Mouse (Mus musculus) layer of hippocampus, adult 9-10 months (tissue): ENCODE results near the gene Gm49673.
A peak's percentile ranks its signal among the peaks of the same experiment; 100 is the strongest.
"Not testable (repeated sequence)": the region's sequence is repeated elsewhere in the genome, so short reads cannot be mapped to it uniquely, and the experiment has no call there.

Experiments used
- DNase-seq: peaks from one replicate; pipeline ENCODE4 v3.0.0; 2022; ENCODE audit warnings: low spot score

Gene Gm49673

DNA sequence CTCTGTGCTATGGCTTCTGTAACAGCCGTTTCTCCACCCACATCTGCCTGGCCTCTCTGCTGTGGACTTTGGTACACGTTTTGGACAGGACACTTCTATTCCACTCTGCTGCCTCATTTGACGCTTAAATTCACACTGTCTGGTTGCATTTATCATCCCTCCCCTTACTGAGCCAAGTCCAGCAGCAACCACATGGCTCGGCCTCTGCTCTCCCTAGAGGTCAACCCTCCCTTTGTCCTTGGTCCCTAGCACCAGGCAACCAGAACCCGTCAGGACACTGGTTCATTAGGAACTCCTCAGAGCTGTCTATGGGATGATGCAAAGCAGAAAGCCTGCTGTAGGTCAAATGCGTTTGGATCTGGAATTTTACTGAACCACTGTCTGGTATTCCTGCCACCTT, 16.7 kb downstream of the Gm49673 start:
- DNase-seq = not testable (repeated sequence)

DNA sequence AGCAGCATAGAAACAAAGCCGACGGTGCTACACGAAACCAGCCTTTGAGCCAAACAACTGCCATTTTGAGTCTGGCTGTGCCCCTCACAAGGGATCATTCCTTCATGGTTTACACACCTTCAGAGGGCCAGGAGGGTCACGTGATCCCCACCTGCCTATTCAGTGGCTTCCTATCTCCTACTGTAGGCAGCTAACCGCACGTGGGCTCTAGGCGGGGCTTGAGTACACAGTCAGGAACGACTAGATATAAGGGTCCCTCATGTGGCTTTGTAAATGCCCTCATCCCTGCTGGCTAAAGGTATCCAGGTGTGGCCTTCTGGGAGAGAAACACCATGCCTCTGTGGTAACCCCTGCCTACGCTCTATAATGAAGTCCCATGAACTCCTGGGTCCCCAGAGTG, 18.0 kb downstream of the Gm49673 start:
- DNase-seq = not testable (repeated sequence)

DNA sequence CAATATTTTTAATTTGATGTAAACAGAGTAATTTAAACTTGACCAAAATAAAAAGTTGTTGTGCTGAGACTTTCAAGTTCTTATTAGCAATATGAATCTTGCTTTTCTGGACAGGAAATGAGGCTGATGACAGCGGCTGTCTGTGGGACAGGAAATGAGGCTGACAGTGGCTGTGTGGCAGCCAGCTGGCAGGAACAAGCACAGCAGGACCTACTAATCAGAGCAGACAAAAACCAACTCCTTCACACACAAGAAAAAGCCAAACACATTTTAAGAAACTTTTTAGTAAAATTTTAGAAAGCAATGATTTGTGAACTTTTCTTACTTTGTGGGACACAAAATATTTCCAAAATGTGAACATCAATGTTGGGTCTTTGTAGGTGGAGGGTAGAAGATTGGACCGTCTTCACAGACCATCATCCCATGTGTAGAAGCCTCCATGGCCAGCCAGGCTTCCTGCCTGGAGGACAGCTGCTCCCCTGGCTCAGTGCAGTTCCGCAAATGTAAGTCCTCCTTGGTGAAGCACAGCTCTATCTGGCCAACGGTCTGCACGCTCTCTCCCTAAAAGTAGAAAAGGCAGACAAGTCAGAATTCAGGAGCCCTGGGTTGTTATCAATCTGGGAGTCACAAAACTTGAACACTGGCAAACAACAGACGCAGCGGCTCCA, 19.1 kb downstream of the Gm49673 start:
- DNase-seq = not testable (repeated sequence)

DNA sequence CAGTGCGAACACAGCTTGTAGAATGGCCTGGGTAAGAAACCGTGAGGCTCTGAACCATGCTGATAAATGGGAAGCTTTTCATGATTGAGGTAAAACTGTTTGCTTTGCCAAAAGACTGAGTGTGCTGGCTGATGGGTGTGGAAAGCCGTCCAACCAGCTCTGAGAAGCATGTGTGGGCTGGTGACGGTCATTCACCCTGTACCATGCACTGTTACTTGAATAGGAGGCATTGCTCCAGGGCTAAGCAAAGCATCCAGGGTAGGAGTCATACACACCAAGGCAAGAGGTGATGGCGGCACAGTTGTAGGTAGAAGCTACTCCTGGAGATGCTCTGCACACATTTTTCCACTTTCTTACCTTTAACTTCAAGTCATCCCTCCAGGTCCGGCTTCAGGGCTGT, 23.0 kb downstream of the Gm49673 start:
- not testable (repeated sequence) for DNase-seq

DNA sequence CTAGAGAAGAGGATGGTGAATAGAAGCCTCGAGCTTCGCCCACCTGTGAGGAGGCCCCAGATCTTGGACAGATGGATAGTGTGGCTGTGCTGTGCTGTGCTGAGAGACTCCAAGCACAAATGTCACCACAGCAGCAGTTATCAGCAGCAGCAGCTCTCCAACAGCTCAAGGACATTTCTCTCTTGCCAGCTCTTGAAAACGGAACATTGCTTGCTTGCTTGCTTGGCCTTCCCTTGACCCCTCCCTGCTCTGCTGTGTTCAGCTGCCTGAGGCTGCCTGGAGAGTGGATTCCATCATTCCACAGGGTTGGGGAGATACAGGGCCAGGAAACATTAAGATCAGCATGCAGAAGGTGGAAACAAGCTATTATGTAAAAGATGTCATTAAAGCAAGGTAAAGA, 24.6 kb downstream of the Gm49673 start:
- DNase-seq = not testable (repeated sequence)

DNA sequence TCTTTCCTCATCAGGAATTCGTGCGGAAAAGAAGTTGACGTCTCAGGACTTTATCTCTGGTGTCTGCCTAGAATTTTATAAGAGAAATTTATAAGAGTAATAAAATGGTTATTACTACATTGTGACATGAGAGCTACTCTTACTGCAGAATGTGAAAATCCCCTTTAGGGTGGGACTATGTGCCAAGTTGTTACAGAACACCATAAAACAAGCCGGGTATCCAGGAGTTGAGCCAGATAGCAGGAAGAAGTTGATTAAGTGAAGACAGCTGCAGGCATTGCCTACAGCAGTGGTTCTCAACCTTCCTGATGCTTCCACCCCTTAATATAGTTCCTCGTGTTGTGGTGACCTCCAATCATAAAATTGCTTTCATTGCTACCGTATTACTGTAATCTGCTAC, 30.7 kb downstream of the Gm49673 start:
- not testable (repeated sequence) for DNase-seq

DNA sequence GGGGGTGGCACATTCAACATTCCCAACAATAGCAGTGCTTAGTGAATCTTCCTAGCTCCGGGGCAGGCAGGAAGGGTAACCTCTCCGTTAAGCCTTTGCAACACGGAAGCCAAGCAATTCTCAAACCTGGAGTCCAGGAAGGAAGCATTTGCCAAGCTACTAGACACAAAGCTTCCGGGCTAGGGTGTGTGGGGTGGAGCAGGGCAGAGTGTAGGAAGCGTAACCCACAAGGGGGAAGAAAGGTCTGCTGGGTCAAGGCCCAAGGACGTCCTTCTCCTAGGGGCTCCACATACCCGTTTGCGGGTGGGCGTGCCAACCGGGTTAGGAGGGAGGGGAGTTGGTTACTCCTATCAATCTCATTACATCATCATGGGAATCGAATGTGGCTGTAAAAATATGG, 31.2 kb downstream of the Gm49673 start:
- DNase-seq = not testable (repeated sequence)

DNA sequence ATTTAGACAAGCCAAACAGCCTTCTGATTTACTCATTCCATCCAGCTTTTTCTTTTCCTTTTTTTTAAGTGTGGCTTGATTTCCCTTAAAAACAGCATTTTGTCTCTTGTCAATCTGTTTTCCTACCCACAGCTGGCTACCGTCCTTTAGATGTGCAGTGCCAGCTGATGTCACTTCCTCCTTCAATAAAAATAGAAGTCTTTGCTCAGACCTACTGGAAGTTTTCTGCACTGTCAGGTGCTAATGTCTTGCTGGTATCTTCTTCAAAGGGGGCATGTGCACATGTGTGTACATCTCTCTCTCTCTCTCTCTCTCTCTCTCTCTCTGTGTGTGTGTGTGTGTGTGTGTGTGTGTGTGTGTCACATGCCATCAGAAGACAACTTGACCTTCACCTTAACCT, 35.4 kb downstream of the Gm49673 start:
- not testable (repeated sequence) for DNase-seq

DNA sequence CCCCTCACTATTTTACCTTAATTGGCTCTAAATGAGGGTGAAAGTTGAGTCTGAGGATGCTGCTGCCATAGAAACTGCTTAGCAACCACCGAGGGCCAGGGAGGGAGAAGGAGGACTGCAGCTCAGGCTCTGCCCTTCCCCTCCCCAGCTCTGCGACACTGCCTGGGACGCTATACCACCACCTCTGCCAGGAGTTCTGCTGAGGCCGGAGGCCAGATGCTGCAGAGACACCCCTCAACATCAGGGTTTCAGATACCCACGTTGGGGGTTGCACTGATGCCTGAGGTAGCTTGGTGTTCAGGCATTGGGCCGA, 46.3 kb downstream of the Gm49673 start:
- not testable (repeated sequence) for DNase-seq

DNA sequence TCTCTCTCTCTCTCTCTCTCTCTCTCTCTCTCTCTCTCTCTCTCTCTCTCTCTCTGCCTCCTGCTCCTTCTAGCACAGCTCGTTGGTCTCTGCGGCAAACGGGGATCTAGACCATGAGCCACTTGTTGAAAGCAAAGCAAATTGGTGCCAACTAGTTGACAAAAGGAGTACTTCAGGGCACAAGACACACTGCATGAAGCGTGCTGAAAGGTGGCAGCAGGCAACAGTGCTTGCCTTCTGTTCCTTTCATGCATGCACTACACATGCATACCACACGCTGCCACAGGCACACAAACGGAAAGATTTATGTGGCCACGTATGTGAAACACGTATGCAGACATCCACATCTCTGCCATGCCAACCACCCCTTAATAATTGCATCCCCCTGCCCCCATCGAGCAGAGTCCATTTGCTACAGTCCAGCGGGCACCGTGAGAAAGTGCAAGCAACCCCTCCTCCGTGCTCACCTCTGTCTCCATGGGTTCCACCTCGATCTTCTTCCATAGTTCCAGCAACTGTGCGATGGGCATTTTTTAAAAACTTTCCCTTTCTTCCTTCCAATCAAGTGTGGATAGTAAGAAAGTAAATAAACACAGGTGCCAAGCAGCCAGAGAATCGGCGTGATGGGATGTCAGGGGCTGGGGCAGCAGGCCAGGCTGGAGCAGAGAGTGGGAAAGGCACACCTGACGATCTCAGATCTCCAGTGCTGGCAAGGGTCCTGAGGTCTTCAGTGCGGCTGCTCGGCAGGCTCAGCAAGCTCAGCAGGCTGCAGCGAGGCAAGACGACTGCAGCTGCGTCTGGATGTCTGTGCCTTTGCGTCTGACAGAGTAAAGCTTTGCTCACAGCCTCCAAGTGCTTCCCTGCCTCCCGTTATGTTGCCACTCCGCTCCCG, 46.9 kb downstream of the Gm49673 start:
- not testable (repeated sequence) for DNase-seq

DNA sequence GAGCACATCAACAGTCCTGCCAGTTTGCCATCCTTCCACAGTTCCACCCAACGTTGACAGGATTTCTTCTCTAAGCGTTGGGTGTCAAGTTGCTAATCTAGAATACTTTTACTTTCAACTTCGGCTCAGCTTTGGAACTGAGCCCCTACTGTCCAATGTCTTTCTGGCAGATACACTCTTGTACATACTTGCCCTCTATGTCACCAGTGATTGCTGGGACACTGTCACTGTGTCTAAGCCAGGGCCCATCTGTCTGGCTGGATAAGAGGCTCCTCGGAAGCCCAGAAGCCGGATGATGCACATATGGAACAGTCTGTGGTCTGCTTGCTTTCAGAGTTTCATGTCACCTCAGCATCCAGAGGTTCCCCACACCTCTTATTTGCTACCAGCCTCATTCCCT, 51.4 kb downstream of the Gm49673 start:
- DNase-seq = not testable (repeated sequence)

DNA sequence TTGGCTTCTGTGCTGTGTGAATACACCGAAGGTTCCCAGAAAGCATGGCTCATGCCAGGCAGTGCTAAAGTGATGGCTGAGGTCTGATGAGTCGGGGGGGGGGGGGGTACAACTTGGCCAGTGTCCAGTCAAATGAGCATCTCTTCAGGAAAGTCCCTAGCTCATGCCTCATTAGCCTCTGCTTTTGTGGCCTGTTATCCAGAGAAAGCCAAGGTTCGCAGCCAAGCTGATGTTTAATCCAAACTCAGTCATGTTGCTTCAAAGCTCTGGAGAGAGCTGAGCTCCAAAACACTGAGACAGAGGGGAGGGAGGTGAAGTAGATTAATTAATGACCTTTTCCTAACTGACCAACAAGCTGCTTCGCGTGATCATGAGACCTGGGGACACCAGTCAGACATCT, 51.9 kb downstream of the Gm49673 start:
- DNase-seq = not testable (repeated sequence)

DNA sequence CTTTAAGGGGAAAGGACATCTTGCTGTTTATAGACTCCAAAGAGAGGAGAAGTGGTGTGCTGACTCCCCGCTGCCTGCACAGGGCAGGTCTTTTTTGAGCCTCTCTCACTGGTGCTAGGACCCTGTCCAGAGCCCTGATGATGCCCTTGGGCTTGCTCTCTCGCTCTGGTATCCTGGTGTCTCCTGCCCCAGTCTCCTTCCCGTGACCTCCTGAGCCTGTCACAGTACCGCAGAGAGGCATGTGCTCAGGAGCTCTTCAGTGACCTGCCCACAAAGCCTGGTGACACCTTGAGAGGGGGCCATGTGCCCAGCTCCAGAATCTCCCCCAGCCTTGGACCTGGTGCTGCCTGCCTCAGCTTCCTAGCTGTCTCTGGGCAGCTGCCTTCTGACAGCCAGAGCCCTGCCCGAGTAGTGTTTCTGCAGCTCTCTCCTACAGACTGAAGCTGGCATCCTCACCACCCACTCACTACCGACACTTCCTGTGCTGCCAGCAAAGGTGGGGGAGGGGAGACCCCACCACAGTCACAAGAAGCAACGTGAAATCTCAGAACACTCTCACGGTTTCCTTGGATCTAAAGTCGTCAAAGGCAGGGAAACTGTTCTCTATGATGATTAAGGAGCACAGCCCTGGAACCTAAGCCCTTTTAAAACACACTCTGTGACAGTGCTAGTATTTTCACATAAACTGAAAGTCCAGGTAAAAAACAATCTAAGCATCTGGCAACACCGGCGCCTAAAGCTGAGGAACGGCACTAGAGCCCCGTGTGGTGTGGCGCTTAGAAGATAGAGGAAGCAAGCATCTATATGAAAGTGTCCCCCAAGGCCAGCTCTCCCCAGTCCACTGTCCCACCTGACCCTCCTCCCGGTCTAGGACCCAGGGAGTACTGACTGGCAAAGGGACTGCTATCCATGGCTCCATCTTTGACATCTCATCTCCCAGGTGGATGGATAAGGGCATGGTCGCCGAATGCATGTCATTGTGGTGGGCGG, 54.8 kb downstream of the Gm49673 start:
- DNase-seq = not testable (repeated sequence)

DNA sequence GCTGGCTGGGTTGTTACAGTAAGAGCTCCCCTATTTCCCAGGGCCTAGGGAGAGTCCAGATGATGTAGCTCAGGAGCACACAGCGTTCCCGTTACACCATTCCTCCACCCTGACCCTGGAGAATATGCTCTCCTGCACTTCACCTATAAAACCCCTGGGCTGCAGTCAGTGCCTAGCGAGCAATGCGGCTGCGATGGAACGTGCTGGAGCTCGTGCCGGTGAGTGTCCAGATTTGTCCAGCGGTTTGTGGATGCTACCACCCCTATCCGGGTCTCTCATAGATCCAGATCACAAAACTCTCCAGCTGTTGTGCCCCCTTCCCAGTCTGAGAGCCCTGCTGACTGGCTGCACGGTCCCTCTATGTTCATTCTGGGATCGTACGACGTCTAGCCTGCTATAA, 56.3 kb downstream of the Gm49673 start:
- DNase-seq = not testable (repeated sequence)

DNA sequence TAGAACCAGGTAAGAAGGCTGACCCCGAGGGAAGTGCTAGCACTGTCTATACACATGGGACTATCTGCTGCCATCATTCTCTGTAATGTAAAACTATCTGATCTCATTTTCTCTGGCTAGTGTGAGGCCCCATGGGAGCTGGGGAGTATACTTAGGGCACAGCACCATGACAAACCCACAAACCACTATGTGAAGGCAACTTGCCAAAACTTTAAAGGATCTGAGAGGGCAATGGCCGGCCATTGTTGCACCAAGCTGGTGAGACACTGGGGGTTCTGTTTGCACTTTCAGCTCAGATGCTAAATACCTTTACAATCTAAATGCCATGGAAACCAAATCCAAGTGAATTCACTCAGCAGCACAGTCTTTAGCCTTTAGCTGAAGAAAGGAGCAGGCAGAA, 77.7 kb downstream of the Gm49673 start:
- not testable (repeated sequence) for DNase-seq

DNA sequence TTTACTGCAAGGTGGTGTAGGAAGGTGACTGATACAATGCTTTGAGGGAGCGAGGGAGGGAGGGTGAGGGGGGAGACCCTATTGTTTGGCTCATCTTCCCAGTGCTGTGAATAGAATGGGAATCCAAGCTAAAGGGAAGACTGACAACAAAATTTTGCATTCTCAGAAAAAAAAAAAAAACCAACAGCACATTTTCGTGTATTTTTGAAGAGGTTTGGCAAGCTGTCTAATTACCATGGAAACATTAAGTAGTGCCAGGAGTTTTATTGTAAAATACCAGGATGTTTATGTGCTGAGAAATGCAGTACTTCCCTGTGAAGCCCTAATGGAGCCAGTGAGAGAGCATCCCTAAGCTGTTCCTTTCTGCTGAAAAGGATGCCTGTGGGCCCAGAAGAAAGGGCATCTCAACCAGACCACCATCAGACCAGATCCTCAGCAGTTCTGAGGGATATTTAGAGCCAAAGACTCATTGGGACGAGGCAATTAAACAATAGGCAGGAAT, 90.9 kb downstream of the Gm49673 start:
- peak; percentile 46 for DNase-seq

DNA sequence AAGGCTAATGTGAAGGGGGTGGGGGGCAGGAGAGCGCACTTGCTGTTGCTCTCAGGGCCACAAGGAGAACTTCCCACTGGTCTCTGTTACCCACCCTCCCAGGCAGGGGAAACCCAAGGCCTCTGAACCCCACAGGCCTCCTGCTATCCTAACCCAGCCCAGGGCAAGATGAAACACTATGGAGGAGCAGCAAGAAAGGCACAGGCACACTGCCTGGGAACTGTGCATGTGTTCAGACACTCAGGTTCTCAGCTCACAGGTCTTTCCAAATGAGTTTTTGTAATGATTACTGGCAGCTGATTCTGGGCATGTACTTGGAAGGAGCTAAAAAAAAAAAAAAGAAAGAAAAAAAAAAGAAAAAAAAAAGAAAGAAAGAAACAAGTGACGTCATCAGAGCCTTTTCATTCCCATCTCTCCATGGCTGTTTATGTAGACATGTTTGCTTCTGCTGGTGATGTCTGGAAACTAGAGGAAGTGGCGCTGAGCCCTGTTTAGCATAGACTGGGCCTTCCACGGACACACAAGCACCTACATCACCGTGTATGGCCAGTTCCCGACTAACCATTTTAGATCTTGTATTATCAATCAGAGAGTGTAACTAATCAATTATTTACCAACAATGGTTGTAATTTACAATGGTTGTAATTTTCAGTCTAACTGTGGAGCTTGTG, 91.5 kb downstream of the Gm49673 start:
- not testable (repeated sequence) for DNase-seq

DNA sequence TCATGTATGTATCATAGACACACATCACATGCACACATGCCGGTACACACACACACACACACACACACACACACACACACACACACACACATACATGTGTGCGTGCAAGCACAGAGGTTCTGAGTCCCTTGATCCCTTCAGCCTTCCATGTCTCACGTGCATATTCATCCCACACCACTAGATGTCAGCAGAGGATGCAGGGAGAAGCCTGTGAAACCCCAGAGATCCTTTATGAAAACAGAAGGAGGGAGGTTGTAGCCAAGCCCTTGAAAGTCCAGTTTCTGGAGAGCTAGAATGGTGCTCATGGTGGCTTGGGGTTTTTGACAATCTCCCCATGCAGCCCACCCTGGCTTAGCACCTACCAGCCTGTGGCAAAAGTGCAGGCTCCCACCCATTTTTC, 96.3 kb downstream of the Gm49673 start:
- DNase-seq = peak; percentile 84

DNA sequence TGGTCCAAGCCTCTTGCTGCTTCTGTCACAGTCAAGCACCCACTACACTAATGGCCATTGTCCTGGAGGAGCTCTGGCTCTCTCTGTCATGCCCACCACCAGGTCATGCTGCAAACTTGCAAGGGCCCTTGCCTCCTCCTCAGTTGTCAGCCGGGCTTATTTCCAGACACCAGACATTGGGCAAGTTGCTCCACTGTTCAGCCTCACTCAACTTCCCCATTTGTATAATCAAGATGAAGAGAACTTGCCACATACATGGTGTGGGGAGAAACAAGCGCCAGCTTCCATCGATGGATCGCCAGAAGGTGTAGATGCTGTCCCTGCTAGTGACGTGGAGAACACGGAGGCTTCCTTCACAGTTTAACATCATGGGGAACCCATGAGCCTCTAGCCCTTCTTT, 97.4 kb downstream of the Gm49673 start:
- not testable (repeated sequence) for DNase-seq

DNA sequence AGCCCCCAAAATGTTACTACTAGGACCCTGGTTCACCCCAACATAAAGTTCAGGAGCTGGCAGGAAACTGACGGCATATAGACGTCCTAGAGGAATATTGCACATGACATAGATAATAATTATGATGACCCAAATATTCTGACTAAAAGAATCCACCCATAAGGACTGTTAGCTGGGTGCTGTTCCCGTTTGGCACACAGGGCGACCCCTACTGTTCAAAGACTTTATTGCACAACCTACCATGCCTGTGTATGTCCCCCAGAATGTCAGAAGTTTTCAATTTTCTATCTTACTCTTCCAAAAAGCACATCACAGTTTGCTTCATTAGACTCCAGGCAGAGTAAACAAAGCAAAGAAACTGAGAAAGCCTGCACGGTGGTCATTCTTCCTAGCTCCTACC, 101.4 kb downstream of the Gm49673 start:
- DNase-seq = peak; percentile 56

DNA sequence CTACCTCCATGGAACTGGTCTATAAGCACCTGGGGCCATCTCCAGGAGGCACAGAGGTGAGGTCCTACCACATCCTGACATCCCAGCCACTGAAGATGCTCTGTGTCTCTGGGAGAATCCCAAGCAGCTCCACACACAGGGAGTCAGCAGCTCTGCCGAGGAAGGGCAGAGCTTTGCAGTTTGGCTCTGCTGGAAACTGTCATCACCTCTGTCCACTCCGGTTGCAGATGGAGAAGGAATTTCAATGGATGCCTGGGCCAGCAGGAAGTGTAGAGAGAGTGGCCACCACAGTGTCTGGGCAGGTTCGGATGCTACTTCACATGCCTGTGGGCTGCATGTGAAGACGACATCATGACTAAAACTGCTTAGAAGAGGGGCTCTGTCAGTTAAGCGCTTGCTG, 106.4 kb downstream of the Gm49673 start:
- not testable (repeated sequence) for DNase-seq
